8 mouse cellular contexts compared by ENCODE assay signal in the genomic region with DNA sequence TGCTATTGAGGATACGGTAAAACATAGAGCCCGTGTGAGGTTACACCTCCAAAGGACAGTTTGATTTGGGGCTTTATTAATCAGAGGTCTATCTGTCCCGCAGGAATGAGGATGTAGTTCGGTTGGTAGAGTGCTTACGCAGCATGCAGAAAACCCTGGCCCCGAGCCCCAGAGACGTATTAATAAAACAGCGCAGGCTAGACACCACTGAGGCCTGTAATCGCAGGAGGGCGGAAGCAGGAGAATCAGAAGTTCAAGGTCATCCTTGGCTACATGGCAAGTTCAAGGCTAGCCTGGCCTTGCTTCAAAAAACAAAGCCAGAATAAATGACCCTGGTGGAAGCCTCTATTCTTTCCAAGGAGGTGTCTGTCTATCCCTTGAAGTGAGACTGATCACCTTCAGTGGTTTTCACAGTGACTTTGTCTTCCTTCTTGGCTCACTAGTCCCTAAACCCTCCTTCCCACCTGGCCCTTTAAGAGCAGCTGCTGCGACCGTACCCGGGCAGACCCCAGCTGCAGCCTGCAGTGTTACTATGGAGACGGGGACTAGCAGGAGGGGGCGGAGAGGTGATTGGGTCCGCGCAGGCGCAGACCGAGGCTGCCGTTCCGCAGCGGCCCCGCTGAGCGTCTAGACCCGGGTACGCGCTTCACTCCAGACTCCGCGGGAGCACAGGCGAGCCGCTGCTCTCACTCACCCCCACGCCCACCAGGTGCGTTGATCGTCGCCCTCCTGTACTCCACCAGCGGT. TPM values are rescaled to one million over a fixed set of nuclear protein-coding genes. Genes with fewer than 3 reads are reported as not detected.
A peak's percentile ranks its signal among the peaks of the same experiment; 100 is the strongest.
DNase-seq lines count a peak whose midpoint lies in the region; ATAC-seq lines count a peak whose summit lies in the region.

Gene Pnmal2 (plus strand): TSS at position 622 of the 747 bp plus-strand sequence.

- ATAC-seq in megakaryocyte, adult 5-6 weeks (ENCODE audit: poor library complexity, severe bottlenecking): peak; percentile 38

- DNase-seq in WW6 (ENCODE audit: low read depth, low spot score): peak; percentile 80
- DNase-seq in cerebellum, postnatal 14 days: peak; percentile 95
- peak; percentile 88 to 89 for DNase-seq in frontal cortex, postnatal 36 days (ENCODE audit: low spot score in 2 of 2)
- DNase-seq in hindlimb bud, embryonic 11.5 days (ENCODE audit: extremely low spot score, low read depth, low spot score): peak; percentile 60
- DNase-seq in left cerebral cortex, adult 9 months (ENCODE audit: low spot score in 2 of 2): peak; percentile 81 to 86
- peak; percentile 95 for DNase-seq in right cerebral cortex, postnatal 10 days (ENCODE audit: low spot score in 2 of 2)
- DNase-seq in yolk sac, embryonic 10.5 days (ENCODE audit: low spot score): peak; percentile 88

RNA-seq across cellular contexts. Expression of gene Pnmal2, which starts in this region (rescaled TPM):
- total RNA-seq in megakaryocyte, adult 5-6 weeks (2015): not detected in 2 replicates
- not detected in 2 replicates for total RNA-seq in megakaryocyte, adult 5-6 weeks (2017)

Comparison
In these comparisons a context has a peak if more than half of its experiments do, and no peak if none do; other contexts are left out.
1. Peak in every context shown above with its lines: DNase-seq and ATAC-seq.
2. Peak in ATAC-seq in megakaryocyte, adult 5-6 weeks; RNA of the gene not detected or under 1 TPM.